Mouse (Mus musculus): ENCODE data around the gene Abhd14b. TPM values are rescaled to one million over a fixed set of nuclear protein-coding genes. Genes with fewer than 3 reads are reported as not detected.

Gene Abhd14b
- total RNA-seq, 1 experiment from 2014 or later, result 3.3 TPM

GRCm38 (mm10) chr9:106470991-106471750 is 23.9 kb downstream of the Abhd14b start:
- no peak for ATAC-seq (replicated peaks; ENCODE audit: insufficient number of reproducible peaks, low FRiP score, low TSS enrichment, poor library complexity, severe bottlenecking)

- ATAC-seq (replicated peaks; ENCODE audit: insufficient number of reproducible peaks, low FRiP score, low TSS enrichment, poor library complexity, severe bottlenecking), result no peak
Measured at GRCm38 (mm10) chr9:106471892-106472291, 24.6 kb downstream of the Abhd14b start.

GRCm38 (mm10) chr9:106472321-106472720 is 25.1 kb downstream of the Abhd14b start:
- ATAC-seq (replicated peaks; ENCODE audit: insufficient number of reproducible peaks, low FRiP score, low TSS enrichment, poor library complexity, severe bottlenecking), result no peak

- ATAC-seq (replicated peaks; ENCODE audit: insufficient number of reproducible peaks, low FRiP score, low TSS enrichment, poor library complexity, severe bottlenecking), result no peak
Measured at GRCm38 (mm10) chr9:106473081-106473752, 26.0 kb downstream of the Abhd14b start.

- ATAC-seq (replicated peaks; ENCODE audit: insufficient number of reproducible peaks, low FRiP score, low TSS enrichment, poor library complexity, severe bottlenecking), result no peak
Measured at GRCm38 (mm10) chr9:106473753-106474105, 26.5 kb downstream of the Abhd14b start.

- ATAC-seq (replicated peaks; ENCODE audit: insufficient number of reproducible peaks, low FRiP score, low TSS enrichment, poor library complexity, severe bottlenecking), result peak; percentile 20; the same call in 1 of the 2 replicates
Measured at GRCm38 (mm10) chr9:106474456-106474855, 27.2 kb downstream of the Abhd14b start.

- no peak for ATAC-seq (replicated peaks; ENCODE audit: insufficient number of reproducible peaks, low FRiP score, low TSS enrichment, poor library complexity, severe bottlenecking)
Measured at GRCm38 (mm10) chr9:106475046-106475445, 27.8 kb downstream of the Abhd14b start.

- ATAC-seq (replicated peaks; ENCODE audit: insufficient number of reproducible peaks, low FRiP score, low TSS enrichment, poor library complexity, severe bottlenecking), result no peak
Measured at GRCm38 (mm10) chr9:106475663-106476001, 28.4 kb downstream of the Abhd14b start, which contains the start of gene Rrp9. TSS of gene Rrp9 (plus strand) at chr9:106475963.

GRCm38 (mm10) chr9:106476002-106476923 is 29.0 kb downstream of the Abhd14b start:
- no peak; the same call in 1 of the 2 replicates for ATAC-seq (replicated peaks; ENCODE audit: insufficient number of reproducible peaks, low FRiP score, low TSS enrichment, poor library complexity, severe bottlenecking)

GRCm38 (mm10) chr9:106476924-106477484 is 29.7 kb downstream of the Abhd14b start, which contains the start of gene Parp3:
TSS of gene Parp3 (minus strand) at chr9:106476949.
- peak; percentile 89 for ATAC-seq (replicated peaks; ENCODE audit: insufficient number of reproducible peaks, low FRiP score, low TSS enrichment, poor library complexity, severe bottlenecking)

GRCm38 (mm10) chr9:106477649-106478048 is 30.4 kb downstream of the Abhd14b start:
- ATAC-seq (replicated peaks; ENCODE audit: insufficient number of reproducible peaks, low FRiP score, low TSS enrichment, poor library complexity, severe bottlenecking), result no peak

- no peak for ATAC-seq (replicated peaks; ENCODE audit: insufficient number of reproducible peaks, low FRiP score, low TSS enrichment, poor library complexity, severe bottlenecking)
Measured at GRCm38 (mm10) chr9:106478101-106478500, 30.8 kb downstream of the Abhd14b start.

- no peak for ATAC-seq (replicated peaks; ENCODE audit: insufficient number of reproducible peaks, low FRiP score, low TSS enrichment, poor library complexity, severe bottlenecking)
Measured at GRCm38 (mm10) chr9:106480541-106480940, 33.3 kb downstream of the Abhd14b start.

GRCm38 (mm10) chr9:106481075-106481474 is 33.8 kb downstream of the Abhd14b start:
- ATAC-seq (replicated peaks; ENCODE audit: insufficient number of reproducible peaks, low FRiP score, low TSS enrichment, poor library complexity, severe bottlenecking), result no peak

- ATAC-seq (replicated peaks; ENCODE audit: insufficient number of reproducible peaks, low FRiP score, low TSS enrichment, poor library complexity, severe bottlenecking), result no peak
Measured at GRCm38 (mm10) chr9:106481676-106482075, 34.4 kb downstream of the Abhd14b start.

- no peak for ATAC-seq (replicated peaks; ENCODE audit: insufficient number of reproducible peaks, low FRiP score, low TSS enrichment, poor library complexity, severe bottlenecking)
Measured at GRCm38 (mm10) chr9:106482578-106483115, 35.4 kb downstream of the Abhd14b start.

GRCm38 (mm10) chr9:106483136-106483535 is 35.9 kb downstream of the Abhd14b start:
- no peak for ATAC-seq (replicated peaks; ENCODE audit: insufficient number of reproducible peaks, low FRiP score, low TSS enrichment, poor library complexity, severe bottlenecking)

- ATAC-seq (replicated peaks; ENCODE audit: insufficient number of reproducible peaks, low FRiP score, low TSS enrichment, poor library complexity, severe bottlenecking), result no peak
Measured at GRCm38 (mm10) chr9:106483606-106484005, 36.3 kb downstream of the Abhd14b start.

- ATAC-seq (replicated peaks; ENCODE audit: insufficient number of reproducible peaks, low FRiP score, low TSS enrichment, poor library complexity, severe bottlenecking), result no peak
Measured at GRCm38 (mm10) chr9:106485076-106485475, 37.8 kb downstream of the Abhd14b start.

Data from monocyte, adult 5-6 weeks (primary cell).